Mouse (Mus musculus) embryonic fibroblast, embryonic 13.5 days (primary cell): ENCODE results near the gene Lyrm4.

Source experiments
- CTCF ChIP-seq: IDR thresholded peaks from 2 replicates; pipeline ENCODE4 v1.5.1; 2011; ENCODE audit warnings: mild to moderate bottlenecking, control low read depth, low read length, moderate library complexity, borderline replicate concordance; ENCODE audit not compliant: insufficient read depth
- POLR2A ChIP-seq: IDR thresholded peaks from 2 replicates; pipeline ENCODE4 v1.6.1; 2011; ENCODE audit warnings: low read depth, mild to moderate bottlenecking, control low read depth, low read length, moderate library complexity

GRCm38 (mm10) chr13:35980471-35980870 lies 136.9 kb downstream of the Lyrm4 start:
- TF ChIP-seq CTCF (no peak), POLR2A (no peak)
